Mouse (Mus musculus): Measurements from ENCODE around the gene Trmo.

Gene Trmo

DNA sequence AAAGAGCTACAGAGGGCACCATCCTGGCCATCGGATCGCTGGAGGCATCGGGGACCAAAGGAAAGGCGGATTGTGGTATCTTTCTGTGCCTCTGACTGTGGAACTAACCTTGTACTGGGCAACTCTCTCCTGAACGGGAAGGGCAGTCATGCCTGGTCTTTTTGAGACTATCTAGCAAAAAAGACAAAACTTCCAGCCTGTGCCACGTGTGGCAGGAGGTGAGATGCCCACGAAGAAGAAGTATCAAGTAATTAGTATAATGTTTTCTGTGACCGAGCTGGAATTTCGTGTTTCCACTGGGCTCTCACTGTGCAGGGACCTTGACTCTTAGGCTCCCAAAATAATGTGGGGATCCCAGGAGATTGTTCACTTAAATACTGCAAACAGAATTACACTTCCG, 50.2 kb downstream of the Trmo start:
- DNase-seq (ENCODE audit: low spot score) = no peak

DNA sequence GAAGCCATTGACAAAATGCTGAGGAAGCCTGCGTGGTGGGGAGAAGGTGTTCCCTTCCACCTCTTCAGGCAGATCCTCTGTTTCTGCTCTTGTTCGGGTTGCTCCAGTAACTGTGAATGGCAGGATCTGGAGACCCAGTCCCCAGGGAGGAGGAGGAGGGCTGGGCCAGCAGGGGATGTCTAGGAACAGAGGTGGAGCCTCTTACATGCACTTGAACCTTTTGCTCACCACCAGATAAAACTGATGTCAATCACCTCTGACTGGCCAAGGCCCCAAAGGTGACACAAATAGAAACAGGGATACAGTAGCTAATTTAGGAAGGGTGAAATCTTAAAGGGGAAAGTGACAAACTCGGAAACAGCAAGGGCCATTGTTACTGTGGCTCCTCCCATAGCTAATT, 51.2 kb downstream of the Trmo start:
- no peak for DNase-seq (ENCODE audit: low spot score)

DNA sequence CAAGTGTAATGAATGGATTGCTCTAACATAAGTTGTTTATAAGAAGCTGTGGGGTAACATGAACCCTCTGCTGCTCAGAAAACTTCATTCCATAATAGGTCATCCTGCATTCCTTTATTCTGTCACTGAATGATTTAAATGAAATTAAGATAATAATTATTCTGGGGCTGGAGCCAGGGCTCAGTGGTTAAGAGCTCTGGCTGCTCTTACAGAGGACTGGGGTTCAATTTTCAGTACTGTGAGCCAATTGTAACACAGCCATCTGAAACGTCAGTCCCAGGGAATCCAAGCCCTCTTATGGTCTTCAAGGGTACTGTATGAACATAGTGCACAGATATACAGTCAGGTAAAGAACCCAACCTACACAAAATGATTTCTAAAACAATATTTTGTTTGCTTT, 53.4 kb downstream of the Trmo start:
- no peak for DNase-seq (ENCODE audit: low spot score)

DNA sequence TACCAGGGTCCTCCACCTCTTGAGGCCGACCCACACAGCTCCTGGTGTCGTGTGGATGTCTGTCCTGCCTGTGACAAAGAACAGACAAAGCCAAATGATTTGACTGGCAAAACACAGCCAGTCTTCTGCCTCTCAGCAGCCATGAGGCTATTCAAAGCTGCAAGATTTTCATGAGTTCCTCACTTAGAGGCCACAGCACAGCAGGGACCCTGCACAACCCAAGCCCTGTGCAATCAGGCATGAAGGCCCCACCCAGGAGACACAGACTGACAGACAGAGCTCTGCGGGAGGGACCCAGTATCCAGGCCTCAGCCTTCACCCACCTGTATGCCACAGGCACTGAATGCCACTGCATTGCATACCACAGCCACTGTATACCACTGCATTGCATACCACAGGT, 60.3 kb downstream of the Trmo start:
- no peak for DNase-seq (ENCODE audit: low spot score)

Data from urinary bladder, postnatal 10 days (tissue).